Mouse (Mus musculus) lung, postnatal 0 days (tissue): ENCODE data around the gene Osbpl11. TPM values are rescaled to one million over a fixed set of nuclear protein-coding genes. Genes with fewer than 3 reads are reported as not detected.

Experiments used
- ATAC-seq: fragments of 200-750 bp; cut with Nextera tagmentation; 2 replicates; pipeline ENCODE4 v1.8.0; 2017; ENCODE audit warnings: moderate library complexity
- DNase-seq: peaks from one replicate; pipeline ENCODE4 v3.0.0-alpha.2; 2016; ENCODE audit warnings: low spot score
- H3K27ac ChIP-seq: fragments of 300-500 bp; sonication (generic); 2 replicates; pipeline ENCODE4 v1.5.1; 2014; ENCODE audit warnings: antibody characterized with exemption, mild to moderate bottlenecking, low read length, mixed read lengths
- H3K27me3 ChIP-seq: fragments of 300-500 bp; sonication (generic); replicated peaks from 2 replicates; pipeline ENCODE4 v1.6.1; 2014; ENCODE audit warnings: low read length, mixed read lengths; ENCODE audit not compliant: insufficient read depth
- H3K36me3 ChIP-seq: fragments of 300-500 bp; sonication (generic); 2 replicates; pipeline ENCODE4 v1.6.1; 2014; ENCODE audit warnings: low read length, mixed read lengths; ENCODE audit not compliant: insufficient read depth
- H3K4me1 ChIP-seq: fragments of 300-500 bp; sonication (generic); 2 replicates; pipeline ENCODE4 v1.6.1; 2014; ENCODE audit warnings: antibody characterized with exemption, low read depth, low read length, mixed read lengths; ENCODE audit not compliant: insufficient read depth
- H3K4me2 ChIP-seq: fragments of 300-500 bp; sonication (generic); replicated peaks from 2 replicates; pipeline ENCODE4 v1.6.1; 2014; ENCODE audit warnings: low read depth, mild to moderate bottlenecking, low read length, moderate library complexity, mixed read lengths
- H3K4me3 ChIP-seq: fragments of 300-500 bp; sonication (generic); 2 replicates; pipeline ENCODE4 v1.5.1; 2014; ENCODE audit warnings: low read depth, low read length
- H3K9ac ChIP-seq: fragments of 300-500 bp; sonication (generic); replicated peaks from 2 replicates; pipeline ENCODE4 v1.6.1; 2014; ENCODE audit warnings: low read depth, mild to moderate bottlenecking
- H3K9me3 ChIP-seq: fragments of 300-500 bp; sonication (generic); 2 replicates; pipeline ENCODE4 v1.6.1; 2016; ENCODE audit warnings: low read length, mixed read lengths
- CTCF ChIP-seq: IDR thresholded peaks from 2 replicates; pipeline ENCODE4 v1.5.1; 2016; ENCODE audit warnings: antibody characterized with exemption, mild to moderate bottlenecking
- EP300 ChIP-seq: IDR thresholded peaks from 2 replicates; pipeline ENCODE4 v1.6.1; 2016; ENCODE audit warnings: antibody characterized with exemption, mild to moderate bottlenecking, control low read depth
- WGBS: fragments of 180-500 bp; shearing (Covaris S2); extraction: QIAGEN DNeasy Blood & Tissue Kit; methylation state at CpG from one replicate; pipeline ENCODE4 v1.1.7; 2014; 5-methylcytosine and 5-hydroxymethylcytosine counted together
- polyA plus RNA-seq: library from polyadenylated mRNA; unstranded; fragments of >200 nt; fragmentation: Nextera tagmentation; extraction: Ambion mirVana; gene quantifications from 2 replicates; pipeline ENCODE4 v1.2.1, GENCODE M21; 2015

The Osbpl11 gene
- polyA plus RNA-seq, 1 experiment from 2014 or later = 13.6 TPM

- ATAC-seq (no peak), DNase-seq (no peak)
- no peak overlapping the region for H3K4me3 ChIP-seq
- H3K27me3 ChIP-seq = no peaks in the 10 kb centered on the region
- TF ChIP-seq EP300 (no peak), CTCF (no peak)
- no peak overlapping the region for H3K4me2 ChIP-seq
- no peak overlapping the region for H3K9ac ChIP-seq
- peaks cover 40% of the 10 kb centered on the region for H3K36me3 ChIP-seq
- no peaks in the 10 kb centered on the region for H3K9me3 ChIP-seq
- H3K4me1 ChIP-seq = no peaks in the 10 kb centered on the region
- 85% methylated on average over 5 of the region's 5 CpGs for WGBS
- no peak overlapping the region for H3K27ac ChIP-seq
These were observed 39.5 kb downstream of the Osbpl11 start for GRCm38 (mm10) chr16:33224381-33224780.

GRCm38 (mm10) chr16:33234128-33234527, 49.3 kb downstream of the Osbpl11 start:
- no peaks in the 10 kb centered on the region for H3K27me3 ChIP-seq
- no peak overlapping the region for H3K4me3 ChIP-seq
- H3K9me3 ChIP-seq = no peaks in the 10 kb centered on the region
- 91% methylated on average over 12 of the region's 12 CpGs for whole genome bisulfite sequencing
- no peak overlapping the region for H3K4me2 ChIP-seq
- DNase-seq (no peak), ATAC-seq (no peak)
- H3K36me3 ChIP-seq = peaks cover 22% of the 10 kb centered on the region; the same call in 1 of the 2 replicates
- TF ChIP-seq EP300 (no peak), CTCF (no peak)
- H3K9ac ChIP-seq = no peak overlapping the region
- H3K4me1 ChIP-seq = no peaks in the 10 kb centered on the region
- no peak overlapping the region for H3K27ac ChIP-seq

- H3K9ac ChIP-seq = no peak overlapping the region
- H3K4me3 ChIP-seq = no peak overlapping the region
- H3K36me3 ChIP-seq = peaks cover 22% of the 10 kb centered on the region; the same call in 1 of the 2 replicates
- DNase-seq = no peak
- no peak for ATAC-seq
- no peaks in the 10 kb centered on the region for H3K4me1 ChIP-seq
- 49% methylated on average over 6 of the region's 6 CpGs for WGBS
- no peak for TF ChIP-seq EP300
- TF ChIP-seq CTCF = no peak
- H3K4me2 ChIP-seq = no peak overlapping the region
- H3K27me3 ChIP-seq = no peaks in the 10 kb centered on the region
- no peaks in the 10 kb centered on the region for H3K9me3 ChIP-seq
- H3K27ac ChIP-seq = no peak overlapping the region
These were observed 51.3 kb downstream of the Osbpl11 start for GRCm38 (mm10) chr16:33236151-33236550.

- H3K4me1 ChIP-seq = no peaks in the 10 kb centered on the region
- H3K4me3 ChIP-seq = no peak overlapping the region
- ATAC-seq = no peak
- TF ChIP-seq EP300 = no peak
- no peak for TF ChIP-seq CTCF
- H3K9me3 ChIP-seq = no peaks in the 10 kb centered on the region
- no peak overlapping the region for H3K4me2 ChIP-seq
- H3K27ac ChIP-seq = no peak overlapping the region
- WGBS = 88% methylated on average over 2 of the region's 2 CpGs
- peaks cover 11% of the 10 kb centered on the region for H3K36me3 ChIP-seq
- no peak overlapping the region for H3K9ac ChIP-seq
- no peak for DNase-seq
- no peaks in the 10 kb centered on the region for H3K27me3 ChIP-seq
These were observed 54.4 kb downstream of the Osbpl11 start for GRCm38 (mm10) chr16:33239305-33239704.

GRCm38 (mm10) chr16:33242046-33242445, 57.2 kb downstream of the Osbpl11 start:
- H3K9ac ChIP-seq = no peak overlapping the region
- no peaks in the 10 kb centered on the region for H3K9me3 ChIP-seq
- WGBS = 56% methylated on average over 6 of the region's 6 CpGs
- DNase-seq (peak; percentile 60), ATAC-seq (peak; percentile 32; the same call in 1 of the 2 replicates)
- no peaks in the 10 kb centered on the region for H3K27me3 ChIP-seq
- no peak overlapping the region for H3K27ac ChIP-seq
- peaks cover 11% of the 10 kb centered on the region for H3K36me3 ChIP-seq
- H3K4me3 ChIP-seq = no peak overlapping the region
- no peaks in the 10 kb centered on the region for H3K4me1 ChIP-seq
- H3K4me2 ChIP-seq = no peak overlapping the region
- TF ChIP-seq CTCF (no peak), EP300 (no peak)

GRCm38 (mm10) chr16:33244136-33244691, 59.3 kb downstream of the Osbpl11 start:
- H3K4me2 ChIP-seq = no peak overlapping the region
- H3K27ac ChIP-seq = no peak overlapping the region
- H3K4me1 ChIP-seq = no peaks in the 10 kb centered on the region
- H3K9ac ChIP-seq = no peak overlapping the region
- peaks cover 11% of the 10 kb centered on the region for H3K36me3 ChIP-seq
- ATAC-seq (peak; percentile 30; the same call in 1 of the 2 replicates), DNase-seq (no peak)
- WGBS = 90% methylated on average over 6 of the region's 6 CpGs
- H3K27me3 ChIP-seq = no peaks in the 10 kb centered on the region
- TF ChIP-seq CTCF = peak; percentile 63
- TF ChIP-seq EP300 = no peak
- H3K4me3 ChIP-seq = no peak overlapping the region
- no peaks in the 10 kb centered on the region for H3K9me3 ChIP-seq
